Mouse (Mus musculus) heart, adult 9 months (tissue): ENCODE measurements around the gene Tas2r107.
"Not testable (repeated sequence)": the region's sequence is repeated elsewhere in the genome, so short reads cannot be mapped to it uniquely, and the experiment has no call there.

Experiments
- DNase-seq, 2 experiments: peaks; one replicate each; pipeline ENCODE4 v3.0.0; 2022; ENCODE audit warnings: low spot score in 2 of 2

The Tas2r107 gene

GRCm38 (mm10) chr6:131660049-131660448 is at the start of gene Tas2r107:
TSS of gene Tas2r107 (minus strand) at chr6:131660149.
- no peak for DNase-seq

GRCm38 (mm10) chr6:131689963-131690362 is 30.0 kb upstream of the Tas2r107 start, which contains the start of gene Tas2r114:
TSS of gene Tas2r114 (minus strand) at chr6:131690063.
- DNase-seq, result no peak

- no peak for DNase-seq
Measured at GRCm38 (mm10) chr6:131687395-131687794, 27.4 kb upstream of the Tas2r107 start, which contains the start of gene Tas2r105. TSS of gene Tas2r105 (minus strand) at chr6:131687495.

GRCm38 (mm10) chr6:131685644-131686043 is 25.7 kb upstream of the Tas2r107 start, which contains the start of gene Tas2r104:
TSS of gene Tas2r104 (minus strand) at chr6:131685744.
- DNase-seq, result no peak

GRCm38 (mm10) chr6:131678786-131679185 is 18.8 kb upstream of the Tas2r107 start, which contains the start of gene Tas2r106:
TSS of gene Tas2r106 (minus strand) at chr6:131678886.
- no peak for DNase-seq

- no peak for DNase-seq
Measured at GRCm38 (mm10) chr6:131630812-131631211, 29.1 kb downstream of the Tas2r107 start, which contains the start of gene Tas2r130. TSS of gene Tas2r130 (minus strand) at chr6:131630912.

- DNase-seq, result not testable (repeated sequence)
Measured at GRCm38 (mm10) chr6:131609956-131610355, 50.0 kb downstream of the Tas2r107 start.
